Mouse (Mus musculus) MEL (cell line): Measurements from ENCODE around the gene Fam166a. TPM values are rescaled to one million over a fixed set of nuclear protein-coding genes. Genes with fewer than 3 reads are reported as not detected.

Experiments
- DNase-seq: peaks from one replicate; pipeline ENCODE4 v3.0.0; 2011; ENCODE audit warnings: low read depth, low spot score
- H3K27ac ChIP-seq: 2 replicates; pipeline ENCODE4 v1.5.1; 2012; ENCODE audit warnings: low read depth, mild to moderate bottlenecking, control low read depth, low read length, moderate library complexity; ENCODE audit not compliant: control insufficient read depth
- H3K27me3 ChIP-seq, 2 experiments: fragments of 150-350 bp in 1 of 2; sonication (generic) in 1 of 2; 2 replicates each; pipeline ENCODE4 v1.6.1; 2012; ENCODE audit warnings: low read length in 2 of 2, mild to moderate bottlenecking in 2 of 2, improper control_type of control experiment in 1 of 2, moderate library complexity in 1 of 2; ENCODE audit not compliant: insufficient read depth in 2 of 2, control insufficient read depth in 1 of 2
- H3K36me3 ChIP-seq, 2 experiments: 2 replicates each; pipeline ENCODE4 v1.6.1; 2012 to 2014; ENCODE audit warnings: low read length in 2 of 2, improper control_type of control experiment in 1 of 2, inconsistent platforms in 1 of 2, mild to moderate bottlenecking in 1 of 2; ENCODE audit not compliant: insufficient read depth in 2 of 2, control insufficient read depth in 1 of 2
- H3K4me1 ChIP-seq, 2 experiments: fragments of 150-350 bp in 1 of 2; sonication (generic) in 1 of 2; 2 replicates each; pipeline ENCODE4 v1.6.1; 2012; ENCODE audit warnings: low read length in 2 of 2, improper control_type of control experiment in 1 of 2, mild to moderate bottlenecking in 1 of 2; ENCODE audit not compliant: insufficient read depth in 2 of 2, control insufficient read depth in 1 of 2
- H3K4me3 ChIP-seq, 2 experiments: fragments of 150-350 bp in 1 of 2; sonication (generic) in 1 of 2; 2 replicates each; pipeline ENCODE4 v1.5.1; 2012; ENCODE audit warnings: low read depth in 2 of 2, low read length in 2 of 2, mild to moderate bottlenecking in 2 of 2, moderate library complexity in 2 of 2, control low read depth in 1 of 2, improper control_type of control experiment in 1 of 2; ENCODE audit not compliant: control insufficient read depth in 1 of 2, insufficient read depth in 1 of 2
- H3K79me2 ChIP-seq: 2 replicates; pipeline ENCODE4 v1.6.1; 2012; ENCODE audit warnings: mild to moderate bottlenecking, low read length, moderate library complexity; ENCODE audit not compliant: control insufficient read depth, poor library complexity, insufficient read depth
- H3K9ac ChIP-seq: 2 replicates; pipeline ENCODE4 v1.6.1; 2012; ENCODE audit warnings: low read depth, mild to moderate bottlenecking, control low read depth, low read length, moderate library complexity; ENCODE audit not compliant: control insufficient read depth, poor library complexity, severe bottlenecking
- H3K9me3 ChIP-seq: fragments of 150-350 bp; sonication (generic); replicated peaks from 2 replicates; pipeline ENCODE4 v1.6.1; 2012; ENCODE audit warnings: mild to moderate bottlenecking, low read length, improper control_type of control experiment, moderate library complexity; ENCODE audit not compliant: insufficient read depth
- BHLHE40 ChIP-seq: IDR thresholded peaks from 2 replicates; pipeline ENCODE4 v1.6.1; 2012; ENCODE audit warnings: low read depth, mild to moderate bottlenecking, inconsistent platforms, low read length, improper control_type of control experiment, borderline replicate concordance
- CHD2 ChIP-seq: IDR thresholded peaks from 2 replicates; pipeline ENCODE4 v1.6.1; 2011; ENCODE audit warnings: low read length, improper control_type of control experiment
- CTCF ChIP-seq, 3 experiments: IDR thresholded peaks in 2 of 3; conservative IDR thresholded peaks in 1 of 3; 2 replicates each; pipeline ENCODE4 v1.5.1; 2011 to 2012; ENCODE audit warnings: low read length in 3 of 3, low read depth in 2 of 3, mild to moderate bottlenecking in 2 of 3, improper control_type of control experiment in 1 of 3, inconsistent platforms in 1 of 3, mixed read lengths in 1 of 3, moderate library complexity in 1 of 3; ENCODE audit not compliant: control insufficient read depth in 1 of 3, insufficient read depth in 1 of 3, poor library complexity in 1 of 3, severe bottlenecking in 1 of 3
- E2F4 ChIP-seq: IDR thresholded peaks from 2 replicates; pipeline ENCODE4 v1.6.1; 2011; ENCODE audit warnings: low read depth, low read length, improper control_type of control experiment, borderline replicate concordance
- ELF1 ChIP-seq: IDR thresholded peaks from 2 replicates; pipeline ENCODE4 v1.6.1; 2014; ENCODE audit warnings: low read depth, mild to moderate bottlenecking, inconsistent platforms, low read length, improper control_type of control experiment, moderate library complexity
- GATA1 ChIP-seq: IDR thresholded peaks from 2 replicates; pipeline ENCODE4 v1.6.1; 2011; ENCODE audit warnings: low read depth, low read length, improper control_type of control experiment
- HCFC1 ChIP-seq: IDR thresholded peaks from 2 replicates; pipeline ENCODE4 v1.6.1; 2012; ENCODE audit warnings: low read depth, mild to moderate bottlenecking, inconsistent platforms, low read length, improper control_type of control experiment, moderate library complexity
- KAT2A ChIP-seq: conservative IDR thresholded peaks from 2 replicates; pipeline ENCODE4 v1.6.1; 2012; ENCODE audit warnings: low read depth, low read length, improper control_type of control experiment, inconsistent platforms
- MAZ ChIP-seq: IDR thresholded peaks from 2 replicates; pipeline ENCODE4 v1.6.1; 2012; ENCODE audit warnings: low read depth, mild to moderate bottlenecking, inconsistent platforms, low read length, improper control_type of control experiment
- MEF2A ChIP-seq: IDR thresholded peaks from 2 replicates; pipeline ENCODE4 v1.6.1; 2014; ENCODE audit warnings: low read depth, mild to moderate bottlenecking, inconsistent platforms, low read length, improper control_type of control experiment; ENCODE audit not compliant: poor library complexity, insufficient replicate concordance, severe bottlenecking; ENCODE audit errors: extremely low read depth
- MYC ChIP-seq: IDR thresholded peaks from 2 replicates; pipeline ENCODE4 v1.6.1; 2011; ENCODE audit warnings: low read depth, mild to moderate bottlenecking, low read length, improper control_type of control experiment, moderate library complexity
- NELFE ChIP-seq: IDR thresholded peaks from 2 replicates; pipeline ENCODE4 v1.6.1; 2011; ENCODE audit warnings: low read depth, low read length, improper control_type of control experiment
- POLR2AphosphoS2 ChIP-seq: IDR thresholded peaks from 2 replicates; pipeline ENCODE4 v1.6.1; 2011; ENCODE audit warnings: low read length, improper control_type of control experiment
- RCOR1 ChIP-seq: IDR thresholded peaks from 2 replicates; pipeline ENCODE4 v1.6.1; 2012; ENCODE audit warnings: low read depth, mild to moderate bottlenecking, inconsistent platforms, low read length, improper control_type of control experiment
- SMC3 ChIP-seq: IDR thresholded peaks from 2 replicates; pipeline ENCODE4 v1.6.1; 2011; ENCODE audit warnings: low read depth, low read length, improper control_type of control experiment
- TBP ChIP-seq: IDR thresholded peaks from 2 replicates; pipeline ENCODE4 v1.8.0; 2011; ENCODE audit warnings: low read depth, low read length, improper control_type of control experiment
- UBTF ChIP-seq: IDR thresholded peaks from 2 replicates; pipeline ENCODE4 v1.6.1; 2012; ENCODE audit warnings: low read depth, mild to moderate bottlenecking, inconsistent platforms, low read length, improper control_type of control experiment, moderate library complexity, borderline replicate concordance; ENCODE audit not compliant: insufficient read depth
- USF2 ChIP-seq, 2 experiments: IDR thresholded peaks; 2 replicates each; pipeline ENCODE4 v1.6.1; 2011 to 2012; ENCODE audit warnings: improper control_type of control experiment in 2 of 2, low read length in 2 of 2, borderline replicate concordance in 1 of 2, inconsistent platforms in 1 of 2, low read depth in 1 of 2, mild to moderate bottlenecking in 1 of 2; ENCODE audit not compliant: insufficient read depth in 1 of 2
- ZKSCAN1 ChIP-seq: IDR thresholded peaks from 2 replicates; pipeline ENCODE4 v1.6.1; 2012; ENCODE audit warnings: low read depth, mild to moderate bottlenecking, inconsistent platforms, low read length, improper control_type of control experiment, moderate library complexity
- ZNF384 ChIP-seq: IDR thresholded peaks from 2 replicates; pipeline ENCODE4 v1.6.1; 2012; ENCODE audit warnings: low read depth, mild to moderate bottlenecking, inconsistent platforms, low read length, improper control_type of control experiment
- polyA plus RNA-seq, 2 experiments: library from polyadenylated mRNA; stranded (reverse) in 1 of 2; unstranded in 1 of 2; fragments of >175 nt in 1 of 2; fragments of >200 nt in 1 of 2; gene quantifications; 2 replicates each; pipeline versions ENCODE4 v1.2.1 to v1.2.4; 2012; ENCODE audit warnings: low replicate concordance in 2 of 2, low read depth in 1 of 2; ENCODE audit not compliant: insufficient read length in 2 of 2, insufficient read depth in 1 of 2, missing spikeins in 1 of 2
- total RNA-seq: library from RNA; depleted of rRNA; stranded (reverse); fragments of 300-350 nt; gene quantifications from 2 replicates; pipeline ENCODE4 v1.2.3, GENCODE M21; 2012

The Fam166a gene
- total and polyA plus RNA-seq, 3 experiments: 1.1 to 15.6 TPM; not detected in 1

- peak; percentile 84 for TF ChIP-seq NELFE
- peak; percentile 67 for TF ChIP-seq BHLHE40
- peak; percentile 13; the same call in 1 of the 2 replicates for TF ChIP-seq SMC3
- TF ChIP-seq ELF1: peak; percentile 91
- TF ChIP-seq CTCF (IDR thresholded peaks at IDR 0.05 in 2 of 3, conservative IDR thresholded peaks at IDR 0.05 in 1 of 3; ENCODE audit: control insufficient read depth in 1 of 3, insufficient read depth in 1 of 3, low read depth in 2 of 3, low read length in 3 of 3, poor library complexity in 1 of 3, severe bottlenecking in 1 of 3): 0 out of 6 replicates have a peak, but pooled peaks of 1 of the 3 experiments have one; percentile 1
- no peak for TF ChIP-seq USF2 (IDR thresholded peaks at IDR 0.05; ENCODE audit: borderline replicate concordance in 1 of 2, insufficient read depth in 1 of 2, low read depth in 1 of 2, low read length in 2 of 2)
- TF ChIP-seq ZKSCAN1: no peak
- peak; percentile 94 for TF ChIP-seq HCFC1
- TF ChIP-seq E2F4: peak; percentile 65; the same call in 1 of the 2 replicates
- no peak for TF ChIP-seq MEF2A
- TF ChIP-seq TBP: peak; percentile 72
- TF ChIP-seq RCOR1: no peak
- TF ChIP-seq, all 39 proteins: peak for 20
Observed at GRCm38 (mm10) chr2:25211121-25211670, 7.3 kb upstream of the Fam166a start, which contains the start of gene Nelfb (continued).

- H3K79me2 ChIP-seq: peaks cover 19% of the 10 kb centered on the region
- no peak overlapping the region for H3K9ac ChIP-seq
- H3K9me3 ChIP-seq: no peaks in the 10 kb centered on the region
- TF ChIP-seq KAT2A (no peak), SMC3 (no peak), CHD2 (no peak), ZNF384 (no peak), UBTF (no peak), MYC (no peak), E2F4 (no peak), POLR2AphosphoS2 (no peak), MEF2A (no peak), GATA1 (no peak), ELF1 (no peak), TBP (no peak), MAZ (no peak)
- peaks cover 0 to 14% of the 10 kb centered on the region in 2 experiments; a peak in 3 of 4 replicates for H3K36me3 ChIP-seq
- no peak overlapping the region for H3K27ac ChIP-seq
- H3K27me3 ChIP-seq: no peaks in the 10 kb centered on the region
- no peak for DNase-seq
- H3K4me3 ChIP-seq: no peak overlapping the region
- peaks cover 6 to 17% of the 10 kb centered on the region in 2 experiments for H3K4me1 ChIP-seq
Observed at GRCm38 (mm10) chr2:25213266-25213865, 5.2 kb upstream of the Fam166a start.
